Mouse (Mus musculus) c-Kit-positive CD71-positive TER-119-negative erythroid progenitor cells, embryonic 14.5 days (primary cell): ENCODE measurements around the gene Arl14ep.

ENCODE experiments used
- DNase-seq: peaks from one replicate; pipeline ENCODE4 v3.0.0-alpha.2; 2013; ENCODE audit warnings: low read depth

Arl14ep gene

GRCm38 (mm10) chr2:106954975-106955374, 19.2 kb downstream of the Arl14ep start:
- DNase-seq = no peak

DNA sequence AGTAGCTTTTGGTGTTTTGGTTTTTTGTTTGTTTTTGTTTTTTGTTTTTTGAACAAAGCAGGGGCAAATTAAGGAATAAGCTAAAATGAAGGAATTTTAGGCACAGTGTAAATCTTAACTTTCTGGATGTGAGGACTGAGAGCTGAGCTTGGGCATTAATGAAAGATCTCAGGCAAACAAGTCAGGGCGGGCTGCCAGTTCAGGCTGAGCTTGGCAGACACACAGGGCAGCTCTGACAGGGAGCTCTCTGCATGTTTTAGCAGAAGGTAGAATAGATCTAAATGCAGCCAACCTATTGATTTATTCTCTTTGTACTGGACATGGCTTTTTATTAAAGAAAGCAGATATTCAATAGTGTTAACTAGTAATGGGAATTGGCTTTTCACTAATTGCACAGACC, 31.8 kb downstream of the Arl14ep start:
- no peak for DNase-seq

- no peak for DNase-seq
Observed at GRCm38 (mm10) chr2:106935681-106936080, 38.5 kb downstream of the Arl14ep start.

DNA sequence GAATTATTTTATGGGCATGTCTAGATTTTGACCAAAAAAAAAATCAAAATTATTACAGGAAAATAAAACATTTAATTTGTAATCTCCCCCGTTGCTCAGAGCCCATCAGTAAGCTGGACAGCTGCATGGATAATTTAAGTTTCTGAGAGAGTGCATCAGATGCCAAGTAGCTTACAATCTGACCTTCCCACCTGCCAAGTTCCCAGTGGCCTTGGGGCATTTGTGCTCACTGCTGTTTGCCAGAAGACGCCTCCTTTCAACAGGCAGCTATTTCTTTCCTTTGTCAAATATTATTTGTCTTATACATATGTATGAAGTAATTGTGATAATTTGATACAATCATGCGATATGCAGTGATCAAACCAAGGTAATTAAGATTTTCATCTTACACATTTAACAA, 44.3 kb downstream of the Arl14ep start:
- DNase-seq = no peak
